Mouse (Mus musculus) midbrain, embryonic 10.5 days (tissue): ENCODE measurements around the gene Elavl3. TPM values are rescaled to one million over a fixed set of nuclear protein-coding genes. Genes with fewer than 3 reads are reported as not detected.

ENCODE experiments used
- DNase-seq: peaks from one replicate; pipeline ENCODE4 v3.0.0-alpha.2; 2017; ENCODE audit warnings: low spot score
- H3K27ac ChIP-seq: fragments of 300-500 bp; sonication (generic); replicated peaks from 2 replicates; pipeline ENCODE4 v1.5.1; 2016; ENCODE audit warnings: mild to moderate bottlenecking
- H3K27me3 ChIP-seq: fragments of 300-500 bp; sonication (generic); 2 replicates; pipeline ENCODE4 v1.6.1; 2016; ENCODE audit warnings: low read depth, mild to moderate bottlenecking; ENCODE audit not compliant: poor library complexity, severe bottlenecking
- H3K36me3 ChIP-seq: fragments of 300-500 bp; sonication (generic); 2 replicates; pipeline ENCODE4 v1.6.1; 2016; ENCODE audit warnings: mild to moderate bottlenecking, moderate library complexity
- H3K4me1 ChIP-seq: fragments of 300-500 bp; sonication (generic); 2 replicates; pipeline ENCODE4 v1.6.1; 2016
- H3K4me3 ChIP-seq: fragments of 300-500 bp; sonication (generic); 2 replicates; pipeline ENCODE4 v1.5.1; 2016; ENCODE audit warnings: mild to moderate bottlenecking, moderate library complexity
- H3K9me3 ChIP-seq: fragments of 300-500 bp; sonication (generic); replicated peaks from 2 replicates; pipeline ENCODE4 v1.6.1; 2016; ENCODE audit warnings: mild to moderate bottlenecking
- WGBS: fragments of 180-500 bp; shearing (Covaris S2); methylation state at CpG from one replicate; pipeline ENCODE4 v1.1.7; 2016; 5-methylcytosine and 5-hydroxymethylcytosine counted together
- polyA plus RNA-seq: library from polyadenylated mRNA; unstranded; fragments of >200 nt; fragmentation: Nextera tagmentation; extraction: Ambion mirVana; gene quantifications from 2 replicates; pipeline ENCODE4 v1.2.1, GENCODE M21; 2016

Elavl3 gene
- polyA plus RNA-seq, 1 experiment from 2014 or later: 16.7 TPM

DNA sequence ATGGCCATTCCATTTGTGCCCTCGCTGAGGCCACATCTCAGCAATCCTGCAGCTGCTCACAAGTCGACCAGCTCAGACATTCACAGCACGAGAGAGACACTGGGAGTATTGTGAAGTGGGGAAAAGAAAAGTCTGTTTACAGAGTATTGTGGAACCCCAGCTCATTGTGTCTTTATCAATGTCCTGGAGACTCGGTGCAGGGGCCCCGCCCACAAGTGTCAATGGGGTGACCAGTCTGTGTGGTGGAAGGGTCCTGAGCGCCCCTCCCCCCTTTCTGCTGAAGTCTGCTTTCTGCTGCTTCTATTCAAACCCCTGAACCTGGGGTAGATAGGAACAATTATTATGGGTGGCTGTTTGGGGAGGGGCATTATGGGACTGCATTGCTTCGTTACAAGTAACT lies 23.4 kb downstream of the Elavl3 start:
- no peaks in the 10 kb centered on the region for H3K27me3 ChIP-seq
- 35% methylated on average over 7 of the region's 7 CpGs for WGBS
- H3K36me3 ChIP-seq: peaks cover 85% of the 10 kb centered on the region
- no peaks in the 10 kb centered on the region for H3K9me3 ChIP-seq
- DNase-seq: peak; percentile 53
- H3K4me3 ChIP-seq: peak overlapping the region; percentile 27; the same call in 1 of the 2 replicates
- peaks cover 56% of the 10 kb centered on the region for H3K4me1 ChIP-seq
- peak overlapping the region; percentile 81 for H3K27ac ChIP-seq

DNA sequence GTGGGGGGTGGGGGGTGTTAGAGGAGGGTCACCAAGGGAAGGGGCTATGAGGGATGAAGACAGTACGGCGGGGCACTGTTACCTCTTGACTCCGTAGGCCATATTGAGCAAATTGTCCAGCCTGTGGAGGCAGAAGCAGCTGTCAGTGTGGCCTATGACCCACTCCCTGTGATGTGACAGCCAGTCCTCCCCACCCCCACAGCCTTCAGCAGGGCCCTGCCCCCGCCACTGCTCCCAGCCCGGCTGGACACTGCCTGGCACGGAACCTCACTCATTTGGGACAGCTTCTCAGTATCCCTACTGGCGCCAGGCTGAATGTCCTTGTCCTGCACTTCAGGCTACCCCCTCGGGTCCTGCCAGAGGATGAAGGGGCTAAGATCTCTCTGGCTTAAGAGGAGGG lies 27.2 kb downstream of the Elavl3 start:
- H3K9me3 ChIP-seq: no peaks in the 10 kb centered on the region
- 47% methylated on average over 8 of the region's 8 CpGs for WGBS
- peak overlapping the region; percentile 56 for H3K27ac ChIP-seq
- peaks cover 56% of the 10 kb centered on the region for H3K4me1 ChIP-seq
- peaks cover 68% of the 10 kb centered on the region for H3K36me3 ChIP-seq
- DNase-seq: peak; percentile 36
- H3K27me3 ChIP-seq: no peaks in the 10 kb centered on the region
- H3K4me3 ChIP-seq: no peak overlapping the region

DNA sequence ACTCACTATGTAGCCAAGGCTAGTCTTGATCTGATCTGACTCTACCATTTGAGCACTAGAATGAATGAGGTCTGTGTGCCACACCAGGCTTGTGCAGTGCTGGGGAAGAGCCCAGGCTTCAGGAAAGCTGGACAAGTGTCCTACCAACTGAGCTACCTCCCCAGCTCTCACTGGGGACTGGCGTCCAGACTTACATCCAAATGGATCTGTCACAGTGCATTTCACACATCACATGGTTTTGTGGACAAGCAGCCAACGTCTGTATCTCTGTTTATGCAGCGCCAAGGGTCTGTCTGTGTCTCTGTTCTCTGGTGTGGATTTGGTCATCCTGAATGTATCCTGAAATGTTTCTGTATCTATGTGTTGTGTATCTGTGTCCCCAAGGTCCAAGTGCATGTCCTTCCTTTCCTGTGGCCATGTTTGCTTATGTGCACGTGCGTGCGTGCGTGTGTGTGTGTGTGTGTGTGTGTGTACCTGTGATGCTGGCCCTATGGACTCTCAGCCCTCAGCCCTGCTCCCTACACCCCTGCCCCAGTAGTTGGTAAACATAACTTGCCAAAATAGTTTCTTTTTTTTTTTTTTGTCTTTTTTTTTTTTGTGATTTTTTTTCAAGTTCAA lies 34.5 kb downstream of the Elavl3 start:
- Histone ChIP-seq H3K9me3 (no peaks in the 10 kb centered on the region), H3K27ac (no peak overlapping the region), H3K36me3 (peaks cover 71% of the 10 kb centered on the region), H3K4me3 (no peak overlapping the region), H3K27me3 (no peaks in the 10 kb centered on the region), H3K4me1 (peaks cover 25% of the 10 kb centered on the region)
- DNase-seq: no peak
- WGBS: 88% methylated on average over 7 of the region's 7 CpGs

DNA sequence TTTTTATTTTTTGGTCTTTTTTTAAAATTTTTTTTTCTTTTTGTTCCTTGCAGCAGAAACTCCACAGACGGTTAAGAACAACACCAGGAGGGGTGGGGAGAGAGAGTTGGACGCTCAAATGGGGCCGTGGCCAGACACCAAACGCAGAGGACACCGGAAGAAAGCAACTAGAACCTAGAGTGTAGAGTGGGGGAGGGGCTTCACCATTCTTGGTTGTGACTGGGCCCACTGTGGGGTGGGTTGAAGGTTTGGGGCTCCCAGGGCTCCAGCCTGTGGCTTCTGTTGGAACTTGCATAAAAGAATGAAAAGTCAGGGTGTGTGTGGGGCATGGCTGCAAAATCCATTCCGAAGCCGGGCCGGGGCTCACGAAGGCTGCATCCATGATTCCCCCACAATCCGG lies 35.6 kb downstream of the Elavl3 start:
- Histone ChIP-seq H3K27ac (no peak overlapping the region), H3K9me3 (no peaks in the 10 kb centered on the region), H3K4me1 (peaks cover 27% of the 10 kb centered on the region), H3K27me3 (no peaks in the 10 kb centered on the region), H3K4me3 (no peak overlapping the region), H3K36me3 (peaks cover 78% of the 10 kb centered on the region)
- no peak for DNase-seq
- 79% methylated on average over 10 of the region's 10 CpGs for WGBS

DNA sequence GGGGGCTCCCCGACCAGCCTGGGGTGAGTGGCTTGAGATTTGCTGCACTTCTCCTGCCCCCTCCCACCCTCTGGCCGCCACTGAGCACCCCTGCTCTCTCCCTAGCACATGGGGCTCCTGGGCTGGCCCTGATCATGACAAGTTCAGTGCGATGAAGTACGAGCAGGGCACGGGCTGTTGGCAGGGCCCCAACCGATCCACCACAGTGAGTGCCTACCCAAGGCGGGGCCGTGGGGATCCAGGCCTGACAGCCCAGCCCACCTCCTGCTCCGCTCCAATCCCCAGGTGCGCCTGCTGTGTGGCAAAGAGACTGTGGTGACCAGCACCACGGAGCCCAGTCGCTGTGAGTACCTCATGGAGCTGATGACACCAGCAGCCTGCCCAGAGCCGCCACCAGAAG lies 39.1 kb downstream of the Elavl3 start:
- Histone ChIP-seq H3K27ac (no peak overlapping the region), H3K4me3 (no peak overlapping the region), H3K4me1 (peaks cover 18% of the 10 kb centered on the region), H3K9me3 (no peaks in the 10 kb centered on the region), H3K36me3 (peaks cover 90% of the 10 kb centered on the region), H3K27me3 (no peaks in the 10 kb centered on the region)
- DNase-seq: no peak
- WGBS: 93% methylated on average over 13 of the region's 13 CpGs

DNA sequence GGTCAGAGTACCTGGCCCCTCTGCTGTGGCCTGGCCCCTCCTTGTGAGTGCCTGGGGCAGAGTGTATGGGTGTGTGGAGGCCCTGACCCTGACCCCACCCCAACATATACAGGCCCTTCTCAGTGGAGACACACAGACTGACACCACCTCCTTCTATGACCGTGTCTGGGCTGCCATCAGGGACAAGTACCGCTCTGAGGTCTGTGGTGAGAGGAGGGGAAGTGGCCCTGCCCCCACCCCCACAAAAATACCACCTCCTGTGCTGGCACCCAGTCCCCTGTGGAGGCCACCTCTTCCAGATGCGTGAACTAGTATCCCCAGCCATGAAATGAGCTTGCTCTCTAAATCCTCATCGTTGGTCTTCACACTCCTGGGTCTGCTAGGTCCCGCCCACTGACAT lies 40.8 kb downstream of the Elavl3 start:
- H3K27ac ChIP-seq: no peak overlapping the region
- H3K4me3 ChIP-seq: no peak overlapping the region
- no peaks in the 10 kb centered on the region for H3K9me3 ChIP-seq
- H3K36me3 ChIP-seq: peaks cover 94% of the 10 kb centered on the region
- H3K27me3 ChIP-seq: no peaks in the 10 kb centered on the region
- DNase-seq: no peak
- 93% methylated on average over 5 of the region's 5 CpGs for WGBS
- H3K4me1 ChIP-seq: peaks cover 7% of the 10 kb centered on the region

DNA sequence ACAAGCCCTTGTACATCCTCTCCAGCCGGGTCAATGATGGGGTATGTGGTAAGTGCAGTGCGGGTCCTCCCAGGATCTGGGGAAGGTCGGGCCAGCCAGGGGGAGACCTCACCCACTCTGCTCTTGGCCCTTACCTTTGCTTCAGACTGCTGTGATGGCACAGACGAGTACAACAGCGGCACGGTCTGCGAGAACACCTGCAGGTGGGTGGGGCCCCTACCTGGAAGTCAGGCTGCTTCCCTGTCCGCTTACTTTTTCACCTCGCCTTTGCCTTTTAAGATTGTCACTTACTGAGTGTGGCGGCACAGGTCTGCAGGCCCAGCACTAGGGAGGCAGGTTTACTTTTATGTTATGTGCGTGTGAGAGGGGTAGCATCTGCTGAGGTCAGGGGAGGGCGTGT lies 47.3 kb downstream of the Elavl3 start:
- 94% methylated on average over 12 of the region's 12 CpGs for WGBS
- H3K27ac ChIP-seq: no peak overlapping the region
- peaks cover 59% of the 10 kb centered on the region for H3K36me3 ChIP-seq
- peaks cover 31% of the 10 kb centered on the region for H3K4me1 ChIP-seq
- peak overlapping the region; percentile 71 for H3K4me3 ChIP-seq
- no peaks in the 10 kb centered on the region for H3K9me3 ChIP-seq
- no peak for DNase-seq
- no peaks in the 10 kb centered on the region for H3K27me3 ChIP-seq

DNA sequence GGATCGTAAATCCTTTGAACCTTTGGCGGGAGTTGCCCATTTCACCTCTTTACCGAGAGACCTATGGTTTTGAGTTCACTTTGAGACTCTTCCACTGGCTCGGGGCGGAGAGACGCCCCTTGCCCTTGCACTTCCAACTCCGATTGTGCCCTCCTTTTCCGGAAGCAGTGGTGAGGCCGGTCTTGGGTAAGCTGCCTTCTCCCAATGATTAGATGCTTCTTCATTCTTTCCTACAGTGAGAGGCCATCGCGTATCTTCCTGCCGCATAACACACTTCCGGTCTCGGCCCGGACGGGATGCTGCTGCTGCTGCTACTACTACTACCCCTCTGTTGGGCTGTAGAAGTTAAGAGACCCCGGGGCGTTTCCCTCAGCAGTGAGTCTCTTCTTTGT lies 48.7 kb downstream of the Elavl3 start:
- DNase-seq: no peak
- no peaks in the 10 kb centered on the region for H3K9me3 ChIP-seq
- H3K27me3 ChIP-seq: no peaks in the 10 kb centered on the region
- H3K27ac ChIP-seq: peak overlapping the region; percentile 83
- H3K4me3 ChIP-seq: peak overlapping the region; percentile 71
- WGBS: under 1% methylated on average over 18 of the region's 18 CpGs
- H3K4me1 ChIP-seq: peaks cover 31% of the 10 kb centered on the region
- H3K36me3 ChIP-seq: peaks cover 45% of the 10 kb centered on the region

DNA sequence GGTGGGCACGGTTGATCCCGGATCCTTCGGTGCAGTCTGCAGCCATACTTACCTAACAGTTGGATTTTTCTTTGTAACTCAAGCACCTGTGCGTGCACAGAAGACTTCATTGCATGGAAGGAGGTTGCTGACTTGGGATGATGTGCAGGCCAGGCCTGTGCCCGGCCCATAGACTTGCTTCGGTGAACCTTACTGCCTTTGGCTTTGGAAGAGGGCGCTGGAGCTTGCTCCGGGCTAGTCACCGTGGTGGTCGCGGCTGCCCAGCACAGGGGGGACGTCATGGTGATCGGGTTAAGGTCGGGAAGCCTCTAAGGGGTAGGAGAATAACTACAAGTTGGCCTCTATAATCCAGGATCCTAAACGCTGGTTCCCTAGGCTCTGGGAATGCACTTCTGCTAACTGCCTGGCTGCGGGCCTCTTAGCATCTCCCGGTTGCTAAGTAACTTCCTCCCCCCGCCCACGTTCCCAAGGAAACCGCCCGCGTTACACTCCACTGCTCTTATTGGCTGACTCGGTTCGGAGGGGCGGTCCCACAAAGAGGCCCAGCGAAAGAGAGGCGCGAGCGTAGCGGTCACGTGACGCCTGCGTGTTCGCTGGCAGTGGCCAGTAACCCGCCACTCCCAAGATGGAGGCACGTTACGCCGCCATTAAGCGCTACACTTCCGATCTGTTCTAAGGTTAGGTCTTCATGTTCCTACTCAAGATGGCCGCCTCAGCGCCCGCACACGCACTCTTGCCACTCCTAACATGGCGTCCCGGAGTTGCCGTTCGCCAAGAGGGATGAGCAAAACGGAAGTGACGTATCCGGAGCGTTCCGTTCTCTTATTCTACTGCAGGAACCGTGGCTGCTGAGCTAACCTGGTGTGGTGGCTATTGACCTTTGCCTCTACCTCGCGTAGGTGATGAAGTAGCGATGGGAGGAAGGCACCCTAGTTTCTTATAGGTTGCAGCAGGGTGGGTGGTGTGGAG lies 49.3 kb downstream of the Elavl3 start, which contains the start of the genes Ccdc151 and Prkcsh:
TSS of gene Ccdc151 (minus strand) at position 441 of the 969 bp plus-strand sequence.
TSS of gene Prkcsh (plus strand) at position 613 of the 969 bp plus-strand sequence.
- Histone ChIP-seq H3K36me3 (peaks cover 38% of the 10 kb centered on the region), H3K4me3 (peak within 1 kb of the TSS; percentile 71), H3K27ac (peak within 1 kb of the TSS; percentile 83), H3K27me3 (no peaks in the 10 kb centered on the region), H3K4me1 (peaks cover 31% of the 10 kb centered on the region), H3K9me3 (no peaks in the 10 kb centered on the region)
- WGBS: 6% methylated on average over 57 of the region's 57 CpGs
- peak; percentile 100 for DNase-seq

DNA sequence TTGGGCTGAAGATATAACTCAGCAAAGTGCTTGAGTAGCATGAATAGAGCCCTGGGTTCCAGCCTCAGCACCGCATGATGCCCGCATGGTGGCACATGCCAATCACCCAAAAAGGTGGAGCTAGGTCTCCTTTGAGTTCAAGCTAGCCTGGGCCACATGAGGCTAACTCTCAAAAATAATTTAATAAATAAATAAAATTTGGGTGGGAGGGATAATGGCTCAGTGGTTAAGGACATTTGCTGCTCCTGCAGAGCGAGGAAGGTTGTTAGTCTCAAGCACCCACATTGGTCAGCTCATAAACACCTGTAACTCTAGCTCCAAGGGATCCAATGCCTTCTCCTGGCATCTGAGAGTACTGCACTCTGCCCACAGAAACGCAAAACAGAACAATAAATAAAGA lies 50.2 kb downstream of the Elavl3 start:
- Histone ChIP-seq H3K36me3 (peaks cover 30% of the 10 kb centered on the region), H3K27ac (peak overlapping the region; percentile 83), H3K4me3 (peak overlapping the region; percentile 71), H3K4me1 (peaks cover 31% of the 10 kb centered on the region), H3K9me3 (no peaks in the 10 kb centered on the region), H3K27me3 (no peaks in the 10 kb centered on the region)
- DNase-seq: no peak
- 84% methylated on average over 4 of the region's 4 CpGs for WGBS

DNA sequence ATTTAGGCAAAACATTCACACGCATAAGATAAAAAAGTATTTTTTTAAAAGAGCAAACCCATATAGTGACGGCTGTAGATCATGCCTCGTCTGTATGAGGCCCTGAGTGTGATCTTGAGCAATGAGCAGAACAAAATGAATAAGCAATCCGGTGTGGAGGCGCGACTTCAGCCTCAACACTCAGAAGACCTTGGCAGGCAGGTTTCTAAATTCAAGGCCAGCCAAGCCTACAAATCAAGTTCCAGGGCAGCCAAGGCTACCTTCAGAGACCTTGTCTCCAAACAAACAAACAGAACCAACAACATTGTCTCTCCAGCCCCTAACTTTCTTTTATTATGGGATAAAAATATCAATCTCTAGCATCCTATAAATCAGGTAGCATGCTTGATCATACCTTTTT lies 51.5 kb downstream of the Elavl3 start:
- Histone ChIP-seq H3K27ac (no peak overlapping the region), H3K9me3 (no peaks in the 10 kb centered on the region; the same call in 1 of the 2 replicates), H3K27me3 (no peaks in the 10 kb centered on the region), H3K36me3 (peaks cover 16% of the 10 kb centered on the region), H3K4me1 (peaks cover 28% of the 10 kb centered on the region), H3K4me3 (no peak overlapping the region)
- DNase-seq: no peak
- 91% methylated on average over 6 of the region's 6 CpGs for WGBS

DNA sequence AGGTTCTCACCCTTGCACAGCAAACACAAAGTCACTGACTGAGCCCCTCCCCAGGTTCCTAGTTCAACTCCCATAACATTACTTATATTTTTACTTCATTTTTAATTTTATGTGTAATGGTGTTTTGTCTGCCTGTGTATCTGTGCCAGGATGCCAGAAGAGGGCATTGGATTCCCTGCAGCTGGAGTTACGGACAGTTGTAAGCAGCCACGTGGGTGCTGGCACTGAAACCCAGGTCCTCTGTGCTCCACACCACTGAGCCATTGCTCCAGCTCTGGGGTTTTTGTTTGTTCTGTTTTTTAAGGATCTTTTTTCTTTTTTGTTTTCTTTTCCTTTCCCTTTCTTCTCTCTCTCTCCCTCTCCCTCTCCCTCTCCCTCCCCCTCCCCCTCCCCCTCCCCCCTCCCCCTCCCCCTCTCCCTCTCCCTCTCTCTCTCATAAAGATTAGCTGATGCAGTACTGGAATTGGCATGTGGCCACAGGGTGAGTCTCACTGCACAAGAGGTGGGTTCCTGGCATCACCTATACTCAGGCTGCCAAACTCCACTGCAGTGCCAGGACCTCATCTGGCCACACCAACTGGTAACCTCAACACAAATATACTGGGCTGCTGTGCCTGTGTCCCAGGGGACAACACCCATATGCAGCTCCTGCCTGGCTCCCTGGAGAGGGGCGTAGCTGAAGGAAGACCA lies 55.5 kb downstream of the Elavl3 start:
- H3K4me1 ChIP-seq: no peaks in the 10 kb centered on the region
- H3K27ac ChIP-seq: no peak overlapping the region
- no peaks in the 10 kb centered on the region; the same call in 1 of the 2 replicates for H3K9me3 ChIP-seq
- no peak for DNase-seq
- 90% methylated on average over 3 of the region's 3 CpGs for WGBS
- peaks cover 26% of the 10 kb centered on the region for H3K27me3 ChIP-seq
- no peaks in the 10 kb centered on the region for H3K36me3 ChIP-seq
- no peak overlapping the region for H3K4me3 ChIP-seq
